Mouse (Mus musculus) embryonic fibroblast, embryonic 13.5 days (primary cell): ENCODE data around the gene Smco1.

ENCODE experiments used
- CTCF ChIP-seq: IDR thresholded peaks from 2 replicates; pipeline ENCODE4 v1.5.1; 2011; ENCODE audit warnings: mild to moderate bottlenecking, control low read depth, low read length, moderate library complexity, borderline replicate concordance; ENCODE audit not compliant: insufficient read depth
- POLR2A ChIP-seq: IDR thresholded peaks from 2 replicates; pipeline ENCODE4 v1.6.1; 2011; ENCODE audit warnings: low read depth, mild to moderate bottlenecking, control low read depth, low read length, moderate library complexity

DNA sequence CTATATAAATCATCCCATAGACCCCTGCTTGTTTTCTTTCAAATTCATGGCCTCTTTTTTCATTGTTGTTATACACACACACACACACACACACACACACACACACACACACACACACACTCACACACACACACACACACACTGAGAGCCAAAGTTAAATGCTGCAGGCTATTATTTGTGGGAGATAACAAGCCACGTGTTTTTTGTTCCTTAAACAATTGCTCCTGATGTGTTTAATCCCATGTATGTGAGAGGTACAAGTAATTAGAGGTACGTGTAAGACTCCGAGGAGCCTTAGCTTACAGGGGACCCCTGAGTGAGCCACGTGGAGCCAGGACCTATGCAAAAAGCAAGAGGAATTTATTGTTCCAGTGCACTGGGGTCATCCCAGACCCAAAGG, 40.7 kb downstream of the Smco1 start:
- no peak for TF ChIP-seq POLR2A
- TF ChIP-seq CTCF, result no peak
